Mouse (Mus musculus) forebrain, embryonic 14.5 days (tissue): ENCODE measurements around the gene Cep164. TPM values are rescaled to one million over a fixed set of nuclear protein-coding genes. Genes with fewer than 3 reads are reported as not detected.

Experiments
- ATAC-seq: fragments of 200-750 bp; cut with Nextera tagmentation; 2 replicates; pipeline ENCODE4 v1.8.0; 2017; ENCODE audit warnings: mild to moderate bottlenecking, moderate library complexity
- DNase-seq: peaks from one replicate; pipeline ENCODE4 v3.0.0-alpha.2; 2015; ENCODE audit warnings: low spot score
- H3K27ac ChIP-seq: fragments of 300-500 bp; sonication (generic); 2 replicates; pipeline ENCODE4 v1.5.1; 2014; ENCODE audit warnings: low read depth, mild to moderate bottlenecking, control low read depth, low read length, moderate library complexity
- H3K27me3 ChIP-seq: fragments of 300-500 bp; sonication (generic); replicated peaks from 2 replicates; pipeline ENCODE4 v1.6.1; 2014; ENCODE audit warnings: low read length, control low read depth, mixed read lengths; ENCODE audit not compliant: control insufficient read depth, insufficient read depth
- H3K36me3 ChIP-seq: fragments of 300-500 bp; sonication (generic); 2 replicates; pipeline ENCODE4 v1.6.1; 2014; ENCODE audit warnings: low read length, control low read depth; ENCODE audit not compliant: control insufficient read depth, insufficient read depth
- H3K4me1 ChIP-seq: fragments of 300-500 bp; sonication (generic); 2 replicates; pipeline ENCODE4 v1.6.1; 2014; ENCODE audit warnings: antibody characterized with exemption, low read length, control low read depth; ENCODE audit not compliant: control insufficient read depth, insufficient read depth
- H3K4me2 ChIP-seq: fragments of 300-500 bp; sonication (generic); 2 replicates; pipeline ENCODE4 v1.6.1; 2014; ENCODE audit warnings: mild to moderate bottlenecking, control low read depth, low read length
- H3K4me3 ChIP-seq: fragments of 300-500 bp; sonication (generic); 2 replicates; pipeline ENCODE4 v1.5.1; 2014; ENCODE audit warnings: low read depth, low read length, control low read depth
- H3K9ac ChIP-seq: fragments of 300-500 bp; sonication (generic); 2 replicates; pipeline ENCODE4 v1.6.1; 2014; ENCODE audit warnings: mild to moderate bottlenecking, low read length, control low read depth, moderate library complexity
- H3K9me3 ChIP-seq: fragments of 300-500 bp; sonication (generic); replicated peaks from 2 replicates; pipeline ENCODE4 v1.6.1; 2016; ENCODE audit warnings: low read length, control low read depth, mixed read lengths; ENCODE audit not compliant: control insufficient read depth
- WGBS: fragments of 180-500 bp; shearing (Covaris S2); extraction: QIAGEN DNeasy Blood & Tissue Kit; methylation state at CpG from one replicate; pipeline ENCODE4 v1.1.7; 2014; 5-methylcytosine and 5-hydroxymethylcytosine counted together
- polyA plus RNA-seq: library from polyadenylated mRNA; unstranded; fragments of >200 nt; fragmentation: Nextera tagmentation; extraction: Ambion mirVana; gene quantifications from 2 replicates; pipeline ENCODE4 v1.2.1, GENCODE M21; 2014

The Cep164 gene
- 7.7 and 8.9 TPM in 2 replicates for polyA plus RNA-seq

DNA sequence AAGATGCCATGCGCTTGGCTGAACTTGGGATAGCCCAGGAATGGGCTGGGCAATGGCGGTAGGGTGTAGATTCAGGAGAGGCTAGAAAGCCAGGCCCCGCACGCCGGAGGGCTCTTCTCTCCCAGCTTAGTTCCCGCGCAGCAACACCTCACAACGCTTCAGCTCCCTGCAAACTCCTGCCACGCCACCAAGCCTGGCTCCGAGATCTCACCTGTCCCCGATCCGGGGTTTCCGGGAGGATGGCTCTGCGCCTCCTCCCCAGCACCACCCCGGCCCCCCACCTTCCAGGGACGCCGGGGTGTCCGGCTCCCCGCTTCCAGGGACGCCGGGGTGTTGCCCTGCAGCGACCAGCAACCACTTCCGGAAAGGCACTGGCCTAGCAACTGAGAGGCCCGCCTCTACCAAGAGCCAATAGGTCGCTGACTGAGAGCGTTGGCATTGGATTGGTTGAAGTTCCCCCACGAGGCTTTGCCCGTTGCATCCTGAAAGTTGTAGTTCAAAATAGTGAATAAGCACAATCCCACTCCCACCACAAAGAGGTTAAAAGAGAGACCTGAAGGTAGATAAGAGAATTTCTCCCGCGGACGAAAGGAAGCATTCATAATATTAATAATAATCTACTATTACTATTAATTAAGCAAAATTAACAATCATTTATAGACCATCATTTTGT is at the start of gene Cep164:
Gene Cep164, minus strand, starts transcription at position 401 of the 673 bp plus-strand sequence.
- Histone ChIP-seq H3K4me2 (peak within 1 kb of the TSS; percentile 93), H3K36me3 (0 out of 2 replicates have a peak, but pooled peaks cover under 1% of the 10 kb centered on the region), H3K9ac (peak within 1 kb of the TSS; percentile 70), H3K27ac (peak within 1 kb of the TSS; percentile 28; the same call in 1 of the 2 replicates), H3K27me3 (no peaks in the 10 kb centered on the region), H3K9me3 (no peaks in the 10 kb centered on the region), H3K4me3 (peak within 1 kb of the TSS; percentile 61), H3K4me1 (0 out of 2 replicates have a peak, but pooled peaks cover 5% of the 10 kb centered on the region)
- under 1% methylated on average over 31 of the region's 31 CpGs for WGBS
- ATAC-seq (peak; percentile 97), DNase-seq (peak; percentile 96)

DNA sequence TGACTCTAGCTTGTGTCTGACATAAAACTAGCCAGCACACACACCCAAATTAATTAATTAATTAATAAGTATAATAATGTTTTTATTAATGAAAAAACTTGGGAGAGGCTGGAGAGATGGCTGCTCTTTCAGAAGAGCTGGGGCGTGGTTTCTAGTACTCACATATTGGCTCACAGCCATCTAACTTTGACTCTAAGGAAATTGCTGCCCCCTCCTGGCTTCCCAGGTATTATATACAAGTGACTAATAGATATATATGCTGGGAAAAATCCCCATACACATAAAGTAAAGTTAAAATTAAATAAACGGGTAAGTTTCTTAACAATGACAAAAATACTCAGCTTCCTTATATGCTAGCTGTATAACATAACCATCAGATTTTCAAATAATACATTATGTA is 49.4 kb upstream of the Cep164 start:
- Histone ChIP-seq H3K4me2 (no peak overlapping the region), H3K9me3 (no peaks in the 10 kb centered on the region), H3K9ac (no peak overlapping the region), H3K4me3 (no peak overlapping the region), H3K27ac (no peak overlapping the region), H3K36me3 (peaks cover 74% of the 10 kb centered on the region), H3K4me1 (no peaks in the 10 kb centered on the region), H3K27me3 (no peaks in the 10 kb centered on the region)
- ATAC-seq: no peak
- 72% methylated on average over 2 of the region's 2 CpGs for WGBS
- peak; percentile 55 for DNase-seq

- Histone ChIP-seq H3K9ac (no peak overlapping the region), H3K36me3 (peaks cover 94% of the 10 kb centered on the region)
- WGBS: 96% methylated on average over 3 of the region's 3 CpGs
Observed at GRCm38 (mm10) chr9:45870265-45870664, 41.8 kb upstream of the Cep164 start.

GRCm38 (mm10) chr9:45869181-45869580 is 40.7 kb upstream of the Cep164 start:
- no peak overlapping the region for H3K9ac ChIP-seq
- 90% methylated on average over 3 of the region's 3 CpGs for WGBS
- H3K27me3 ChIP-seq: no peaks in the 10 kb centered on the region
- no peak for DNase-seq
- H3K9me3 ChIP-seq: no peaks in the 10 kb centered on the region
- H3K36me3 ChIP-seq: peaks cover 94% of the 10 kb centered on the region
- H3K27ac ChIP-seq: no peak overlapping the region
- H3K4me3 ChIP-seq: no peak overlapping the region
- no peak overlapping the region for H3K4me2 ChIP-seq
- no peak for ATAC-seq
- H3K4me1 ChIP-seq: no peaks in the 10 kb centered on the region

More at GRCm38 (mm10) chr9:45870265-45870664, 41.8 kb upstream of the Cep164 start:
- ATAC-seq (no peak), DNase-seq (no peak)
- Histone ChIP-seq H3K4me2 (no peak overlapping the region), H3K27ac (no peak overlapping the region), H3K9me3 (no peaks in the 10 kb centered on the region), H3K4me3 (no peak overlapping the region), H3K27me3 (no peaks in the 10 kb centered on the region), H3K4me1 (no peaks in the 10 kb centered on the region)

GRCm38 (mm10) chr9:45861813-45862212 is 33.3 kb upstream of the Cep164 start:
- Histone ChIP-seq H3K4me2 (no peak overlapping the region), H3K36me3 (peaks cover 96% of the 10 kb centered on the region), H3K27me3 (no peaks in the 10 kb centered on the region), H3K9me3 (no peaks in the 10 kb centered on the region), H3K9ac (no peak overlapping the region), H3K27ac (no peak overlapping the region), H3K4me3 (no peak overlapping the region), H3K4me1 (no peaks in the 10 kb centered on the region)
- 95% methylated on average over 7 of the region's 7 CpGs for WGBS
- no peak for ATAC-seq
- DNase-seq: no peak

GRCm38 (mm10) chr9:45859364-45859763 is 30.9 kb upstream of the Cep164 start:
- Histone ChIP-seq H3K9me3 (no peaks in the 10 kb centered on the region), H3K27me3 (no peaks in the 10 kb centered on the region), H3K4me1 (no peaks in the 10 kb centered on the region), H3K4me3 (no peak overlapping the region), H3K4me2 (no peak overlapping the region), H3K36me3 (peaks cover 94% of the 10 kb centered on the region), H3K9ac (no peak overlapping the region), H3K27ac (no peak overlapping the region)
- WGBS: 96% methylated on average over 10 of the region's 10 CpGs
- ATAC-seq (no peak), DNase-seq (no peak)

GRCm38 (mm10) chr9:45854136-45854535 is 25.6 kb upstream of the Cep164 start:
- no peak for ATAC-seq
- Histone ChIP-seq H3K27me3 (no peaks in the 10 kb centered on the region), H3K9ac (no peak overlapping the region), H3K36me3 (peaks cover 54% of the 10 kb centered on the region), H3K9me3 (no peaks in the 10 kb centered on the region), H3K27ac (no peak overlapping the region), H3K4me3 (no peak overlapping the region), H3K4me2 (no peak overlapping the region), H3K4me1 (no peaks in the 10 kb centered on the region)
- no peak for DNase-seq
- 80% methylated on average over 1 of the region's 1 CpGs for WGBS

- no peak overlapping the region for H3K4me3 ChIP-seq
- H3K27ac ChIP-seq: no peak overlapping the region
- no peaks in the 10 kb centered on the region for H3K9me3 ChIP-seq
- H3K4me1 ChIP-seq: no peaks in the 10 kb centered on the region
- H3K36me3 ChIP-seq: peaks cover 49% of the 10 kb centered on the region
- H3K27me3 ChIP-seq: no peaks in the 10 kb centered on the region
- no peak for ATAC-seq
- 96% methylated on average over 2 of the region's 2 CpGs for WGBS
- H3K4me2 ChIP-seq: no peak overlapping the region
- DNase-seq: no peak
- no peak overlapping the region for H3K9ac ChIP-seq
Observed at GRCm38 (mm10) chr9:45853695-45854094, 25.2 kb upstream of the Cep164 start.

DNA sequence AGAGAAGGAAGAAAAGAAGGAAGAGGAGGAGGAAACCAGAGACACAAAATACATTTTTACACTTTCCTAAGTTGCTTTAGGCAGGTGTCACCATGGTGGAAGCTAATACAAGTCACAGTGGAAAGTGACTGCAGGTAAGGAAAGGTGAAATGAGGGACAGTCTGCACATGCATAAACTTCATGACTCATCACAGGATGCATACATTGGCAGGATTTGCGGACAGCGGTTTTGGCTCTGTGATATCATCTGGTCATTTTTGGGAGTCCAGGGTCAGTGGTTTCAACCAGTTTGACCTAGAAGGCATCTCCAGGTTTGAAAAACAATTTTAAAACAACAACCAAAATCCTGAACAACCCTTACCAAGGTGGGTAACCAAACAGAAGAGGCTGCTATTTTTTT is 23.3 kb upstream of the Cep164 start:
- Histone ChIP-seq H3K9me3 (no peaks in the 10 kb centered on the region), H3K36me3 (peaks cover 32% of the 10 kb centered on the region), H3K4me1 (no peaks in the 10 kb centered on the region), H3K4me2 (no peak overlapping the region), H3K4me3 (no peak overlapping the region), H3K27me3 (no peaks in the 10 kb centered on the region), H3K9ac (no peak overlapping the region), H3K27ac (no peak overlapping the region)
- 95% methylated on average over 2 of the region's 2 CpGs for WGBS
- DNase-seq: no peak
- no peak for ATAC-seq
